Mouse (Mus musculus) kidney, embryonic 14.5 days (tissue): ENCODE measurements at regions not wholly inside any gene's neighbourhood (a gene's known extent, or its start where the extent isn't known, plus 50 kb on each side); places are given as distances from the start of the nearest gene placed in this dataset.

ENCODE experiments used
- ATAC-seq: fragments of 200-750 bp; cut with Nextera tagmentation; 2 replicates; pipeline ENCODE4 v1.8.0; 2017; ENCODE audit warnings: moderate number of reproducible peaks, mild to moderate bottlenecking, moderate TSS enrichment, moderate library complexity; ENCODE audit not compliant: low FRiP score, low TSS enrichment
- H3K27ac ChIP-seq: fragments of 300-500 bp; sonication (generic); 2 replicates; pipeline ENCODE4 v1.5.1; 2014; ENCODE audit warnings: low read depth, mild to moderate bottlenecking, low read length, moderate library complexity, mixed read lengths
- H3K27me3 ChIP-seq: fragments of 300-500 bp; sonication (generic); 2 replicates; pipeline ENCODE4 v1.6.1; 2014; ENCODE audit warnings: mild to moderate bottlenecking, low read length; ENCODE audit not compliant: control insufficient read depth, insufficient read depth
- H3K36me3 ChIP-seq: fragments of 300-500 bp; sonication (generic); 2 replicates; pipeline ENCODE4 v1.6.1; 2014; ENCODE audit warnings: low read length, mixed read lengths; ENCODE audit not compliant: control insufficient read depth, insufficient read depth
- H3K4me1 ChIP-seq: fragments of 300-500 bp; sonication (generic); 2 replicates; pipeline ENCODE4 v1.6.1; 2014; ENCODE audit warnings: low read length, mixed read lengths; ENCODE audit not compliant: control insufficient read depth, insufficient read depth
- H3K4me2 ChIP-seq: fragments of 300-500 bp; sonication (generic); replicated peaks from 2 replicates; pipeline ENCODE4 v1.6.1; 2014; ENCODE audit warnings: low read depth, mild to moderate bottlenecking, low read length
- H3K4me3 ChIP-seq: fragments of 300-500 bp; sonication (generic); 2 replicates; pipeline ENCODE4 v1.5.1; 2014; ENCODE audit warnings: mild to moderate bottlenecking, low read length
- H3K9ac ChIP-seq: fragments of 300-500 bp; sonication (generic); 2 replicates; pipeline ENCODE4 v1.6.1; 2014; ENCODE audit warnings: low read depth, mild to moderate bottlenecking, low read length, moderate library complexity
- H3K9me3 ChIP-seq: fragments of 300-500 bp; sonication (generic); 2 replicates; pipeline ENCODE4 v1.6.1; 2016; ENCODE audit warnings: low read length; ENCODE audit not compliant: control insufficient read depth
- WGBS: fragments of 180-500 bp; shearing (Covaris S2); extraction: QIAGEN DNeasy Blood & Tissue Kit; methylation state at CpG from one replicate; pipeline ENCODE4 v1.1.7; 2014; 5-methylcytosine and 5-hydroxymethylcytosine counted together

- Histone ChIP-seq H3K36me3 (no peaks in the 10 kb centered on the region), H3K9ac (no peak overlapping the region), H3K27me3 (no peaks in the 10 kb centered on the region), H3K4me3 (no peak overlapping the region), H3K9me3 (no peaks in the 10 kb centered on the region), H3K27ac (no peak overlapping the region), H3K4me1 (no peaks in the 10 kb centered on the region), H3K4me2 (no peak overlapping the region)
- 55% methylated on average over 4 of the region's 4 CpGs for WGBS
- no peak for ATAC-seq
Measured at GRCm38 (mm10) chr7:83015756-83016155, 148.6 kb downstream of the Mex3b start.

DNA sequence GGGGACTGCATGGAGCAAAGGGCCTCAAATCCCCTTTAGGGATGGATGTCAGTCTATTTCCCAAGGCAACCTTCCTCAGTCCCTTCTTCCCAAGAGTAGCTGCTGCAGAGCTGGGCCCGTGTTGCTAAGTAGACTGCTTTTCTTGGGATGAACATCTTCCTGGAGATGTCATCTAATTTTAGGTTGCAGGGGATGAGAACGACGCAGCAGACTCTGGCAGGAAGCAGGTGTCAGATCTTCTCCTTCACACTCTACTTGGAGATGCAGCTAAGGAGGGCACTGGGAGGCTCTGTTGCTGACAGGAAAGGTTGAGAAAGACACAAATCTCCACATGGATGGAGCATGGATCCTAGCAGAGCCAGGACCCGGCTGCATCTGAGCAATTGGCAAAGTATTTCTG, 149.4 kb downstream of the Mex3b start:
- Histone ChIP-seq H3K9ac (no peak overlapping the region), H3K27ac (no peak overlapping the region), H3K4me1 (no peaks in the 10 kb centered on the region), H3K27me3 (no peaks in the 10 kb centered on the region), H3K9me3 (no peaks in the 10 kb centered on the region), H3K4me3 (no peak overlapping the region), H3K36me3 (no peaks in the 10 kb centered on the region), H3K4me2 (no peak overlapping the region)
- WGBS = 66% methylated on average over 4 of the region's 4 CpGs
- no peak for ATAC-seq

GRCm38 (mm10) chr7:83020584-83020983, 153.5 kb downstream of the Mex3b start:
- H3K4me3 ChIP-seq = no peak overlapping the region
- no peaks in the 10 kb centered on the region for H3K27me3 ChIP-seq
- H3K4me2 ChIP-seq = no peak overlapping the region
- H3K36me3 ChIP-seq = no peaks in the 10 kb centered on the region
- WGBS = 95% methylated on average over 2 of the region's 2 CpGs
- H3K9ac ChIP-seq = no peak overlapping the region
- H3K9me3 ChIP-seq = no peaks in the 10 kb centered on the region
- no peaks in the 10 kb centered on the region for H3K4me1 ChIP-seq
- no peak for ATAC-seq
- no peak overlapping the region for H3K27ac ChIP-seq

- Histone ChIP-seq H3K27ac (no peak overlapping the region), H3K36me3 (no peaks in the 10 kb centered on the region), H3K27me3 (no peaks in the 10 kb centered on the region), H3K4me3 (no peak overlapping the region), H3K9ac (no peak overlapping the region), H3K9me3 (no peaks in the 10 kb centered on the region), H3K4me1 (peaks cover 3% of the 10 kb centered on the region; the same call in 1 of the 2 replicates), H3K4me2 (no peak overlapping the region)
- WGBS = 96% methylated on average over 1 of the region's 1 CpGs
- no peak for ATAC-seq
Measured at GRCm38 (mm10) chr7:83023990-83024389, 156.9 kb downstream of the Mex3b start.

GRCm38 (mm10) chr7:83031101-83031500, 164.0 kb downstream of the Mex3b start:
- no peak for ATAC-seq
- 68% methylated on average over 2 of the region's 2 CpGs for WGBS
- Histone ChIP-seq H3K36me3 (no peaks in the 10 kb centered on the region), H3K27ac (no peak overlapping the region), H3K9me3 (no peaks in the 10 kb centered on the region), H3K27me3 (no peaks in the 10 kb centered on the region), H3K4me1 (peaks cover 3% of the 10 kb centered on the region; the same call in 1 of the 2 replicates), H3K4me2 (no peak overlapping the region), H3K4me3 (no peak overlapping the region), H3K9ac (no peak overlapping the region)

GRCm38 (mm10) chr7:83032025-83032424, 164.9 kb downstream of the Mex3b start:
- peaks cover 3% of the 10 kb centered on the region; the same call in 1 of the 2 replicates for H3K4me1 ChIP-seq
- 89% methylated on average over 1 of the region's 1 CpGs for WGBS
- no peak overlapping the region for H3K27ac ChIP-seq
- no peak overlapping the region for H3K9ac ChIP-seq
- no peaks in the 10 kb centered on the region for H3K36me3 ChIP-seq
- H3K9me3 ChIP-seq = no peaks in the 10 kb centered on the region
- H3K4me3 ChIP-seq = no peak overlapping the region
- no peak for ATAC-seq
- H3K4me2 ChIP-seq = no peak overlapping the region
- no peaks in the 10 kb centered on the region for H3K27me3 ChIP-seq

- Histone ChIP-seq H3K27me3 (no peaks in the 10 kb centered on the region), H3K27ac (no peak overlapping the region), H3K36me3 (no peaks in the 10 kb centered on the region), H3K4me1 (peaks cover 3% of the 10 kb centered on the region; the same call in 1 of the 2 replicates), H3K9ac (no peak overlapping the region), H3K4me2 (no peak overlapping the region), H3K4me3 (no peak overlapping the region), H3K9me3 (no peaks in the 10 kb centered on the region)
- no peak for ATAC-seq
- 95% methylated on average over 2 of the region's 2 CpGs for WGBS
Measured at GRCm38 (mm10) chr7:83032924-83033323, 165.8 kb downstream of the Mex3b start.

DNA sequence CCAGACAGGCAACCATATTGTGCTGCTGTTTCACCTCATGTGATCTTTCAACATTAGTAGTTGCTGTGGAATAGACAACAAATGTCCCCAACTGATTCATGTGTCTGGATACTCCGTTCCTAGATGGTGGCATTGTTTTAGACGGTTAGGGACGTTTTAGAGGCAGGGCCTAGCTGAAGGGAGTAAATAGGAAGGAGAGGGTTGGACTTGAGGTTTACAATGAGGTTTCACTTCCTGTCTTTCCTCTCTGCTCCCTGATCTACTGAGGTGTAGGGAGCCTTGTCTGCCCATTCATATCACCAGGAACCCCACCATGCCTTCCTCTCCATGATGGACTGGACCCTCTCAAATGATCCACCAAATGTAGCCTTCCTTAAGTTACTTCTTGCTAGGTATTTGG, 168.1 kb downstream of the Mex3b start:
- no peak for ATAC-seq
- Histone ChIP-seq H3K4me1 (no peaks in the 10 kb centered on the region), H3K9ac (no peak overlapping the region), H3K36me3 (no peaks in the 10 kb centered on the region), H3K9me3 (no peaks in the 10 kb centered on the region), H3K4me2 (no peak overlapping the region), H3K27me3 (no peaks in the 10 kb centered on the region), H3K4me3 (no peak overlapping the region), H3K27ac (no peak overlapping the region)
- WGBS = 83% methylated on average over 3 of the region's 3 CpGs

DNA sequence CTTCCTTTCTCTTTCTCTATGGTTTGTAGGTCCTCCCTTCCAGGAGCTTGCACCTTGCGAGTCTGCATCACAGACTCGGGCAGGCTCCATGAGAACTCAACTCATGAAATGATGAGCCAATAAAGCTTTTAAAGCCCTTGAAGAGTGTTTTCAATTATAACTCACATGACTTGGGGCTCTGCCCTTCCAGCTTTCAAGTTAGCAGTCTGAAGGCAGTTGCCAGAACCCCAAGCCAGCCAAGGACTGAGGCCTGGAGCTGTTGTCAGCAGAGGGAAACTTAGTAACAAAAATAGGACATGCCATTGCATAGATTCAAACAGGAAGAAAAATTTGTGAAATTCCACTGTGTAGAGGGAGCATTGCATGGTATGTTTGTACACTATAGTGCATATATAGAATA, 169.3 kb downstream of the Mex3b start:
- Histone ChIP-seq H3K4me3 (no peak overlapping the region), H3K9me3 (no peaks in the 10 kb centered on the region), H3K4me2 (no peak overlapping the region), H3K9ac (no peak overlapping the region), H3K36me3 (no peaks in the 10 kb centered on the region), H3K27ac (no peak overlapping the region), H3K27me3 (no peaks in the 10 kb centered on the region), H3K4me1 (no peaks in the 10 kb centered on the region)
- 67% methylated on average over 2 of the region's 2 CpGs for WGBS
- no peak for ATAC-seq

- Histone ChIP-seq H3K9ac (no peak overlapping the region), H3K4me1 (no peaks in the 10 kb centered on the region), H3K4me2 (no peak overlapping the region), H3K27me3 (no peaks in the 10 kb centered on the region), H3K36me3 (no peaks in the 10 kb centered on the region), H3K9me3 (no peaks in the 10 kb centered on the region), H3K4me3 (no peak overlapping the region), H3K27ac (no peak overlapping the region)
- no peak for ATAC-seq
- 9% methylated on average over 2 of the region's 2 CpGs for WGBS
Measured at GRCm38 (mm10) chr7:83037100-83037499, 170.0 kb downstream of the Mex3b start.
